Mouse (Mus musculus) embryonic facial prominence, embryonic 13.5 days (tissue): ENCODE data around the gene Rph3al. TPM values are rescaled to one million over a fixed set of nuclear protein-coding genes. Genes with fewer than 3 reads are reported as not detected.

Source experiments
- ATAC-seq: fragments of 200-750 bp; cut with Nextera tagmentation; 2 replicates; pipeline ENCODE4 v1.8.0; 2017; ENCODE audit warnings: low read depth; ENCODE audit not compliant: insufficient number of reproducible peaks, insufficient read depth, low FRiP score, low TSS enrichment
- H3K27ac ChIP-seq: fragments of 300-500 bp; sonication (generic); 2 replicates; pipeline ENCODE4 v1.5.1; 2015; ENCODE audit warnings: moderate library complexity, mild to moderate bottlenecking, inconsistent platforms
- H3K27me3 ChIP-seq: fragments of 300-500 bp; sonication (generic); 2 replicates; pipeline ENCODE4 v1.6.1; 2015; ENCODE audit warnings: mild to moderate bottlenecking, inconsistent platforms
- H3K36me3 ChIP-seq: fragments of 300-500 bp; sonication (generic); 2 replicates; pipeline ENCODE4 v1.6.1; 2015; ENCODE audit warnings: mild to moderate bottlenecking, inconsistent platforms
- H3K4me1 ChIP-seq: fragments of 300-500 bp; sonication (generic); 2 replicates; pipeline ENCODE4 v1.6.1; 2015; ENCODE audit warnings: inconsistent platforms
- H3K4me2 ChIP-seq: fragments of 300-500 bp; sonication (generic); 2 replicates; pipeline ENCODE4 v1.6.1; 2015; ENCODE audit warnings: moderate library complexity, mild to moderate bottlenecking, inconsistent platforms
- H3K4me3 ChIP-seq: fragments of 300-500 bp; sonication (generic); 2 replicates; pipeline ENCODE4 v1.5.1; 2015; ENCODE audit warnings: mild to moderate bottlenecking, inconsistent platforms
- H3K9ac ChIP-seq: fragments of 300-500 bp; sonication (generic); 2 replicates; pipeline ENCODE4 v1.6.1; 2015; ENCODE audit warnings: mild to moderate bottlenecking, inconsistent platforms
- H3K9me3 ChIP-seq: fragments of 300-500 bp; sonication (generic); 2 replicates; pipeline ENCODE4 v1.6.1; 2016; ENCODE audit warnings: inconsistent platforms
- WGBS: fragments of 180-500 bp; shearing (Covaris S2); methylation state at CpG from one replicate; pipeline ENCODE4 v1.1.7; 2015; ENCODE audit warnings: mixed read lengths; 5-methylcytosine and 5-hydroxymethylcytosine counted together
- polyA plus RNA-seq: library from polyadenylated mRNA; unstranded; fragments of >200 nt; fragmentation: Nextera tagmentation; extraction: Ambion mirVana; gene quantifications from 2 replicates; pipeline ENCODE4 v1.2.1, GENCODE M21; 2015

The Rph3al gene
- polyA plus RNA-seq, 1 experiment from 2014 or later, result 2.6 TPM

DNA sequence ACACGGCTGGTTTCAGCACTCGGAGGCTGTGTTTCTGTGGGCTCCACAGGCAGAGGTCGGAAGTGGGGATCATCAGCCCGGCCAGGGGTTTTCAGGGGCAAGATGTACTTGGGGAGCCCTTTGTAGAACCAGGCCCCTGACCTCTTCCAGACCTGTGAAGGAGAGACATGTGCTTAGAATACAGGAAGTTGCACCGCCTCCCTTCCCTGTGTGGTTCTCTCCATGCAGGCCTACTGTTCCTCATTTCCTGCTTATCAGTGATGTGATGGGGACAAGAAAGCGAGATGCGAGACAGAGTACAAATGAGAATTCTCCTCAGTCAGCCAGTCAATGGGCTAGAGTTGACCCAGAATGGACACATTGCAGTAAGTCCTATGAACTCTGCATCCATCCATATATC is 83.9 kb downstream of the Rph3al start:
- Histone ChIP-seq H3K27me3 (no peaks in the 10 kb centered on the region; the same call in 1 of the 2 replicates), H3K9ac (no peak overlapping the region), H3K36me3 (no peaks in the 10 kb centered on the region), H3K9me3 (no peaks in the 10 kb centered on the region), H3K4me1 (peaks cover 25% of the 10 kb centered on the region), H3K4me2 (no peak overlapping the region), H3K27ac (no peak overlapping the region), H3K4me3 (no peak overlapping the region)
- ATAC-seq, result no peak
- 85% methylated on average over 7 of the region's 7 CpGs for WGBS

- 80% methylated on average over 10 of the region's 10 CpGs for WGBS
- Histone ChIP-seq H3K4me2 (no peak overlapping the region), H3K27me3 (no peaks in the 10 kb centered on the region; the same call in 1 of the 2 replicates), H3K4me1 (peaks cover 18% of the 10 kb centered on the region), H3K36me3 (no peaks in the 10 kb centered on the region), H3K27ac (no peak overlapping the region), H3K9me3 (no peaks in the 10 kb centered on the region), H3K9ac (no peak overlapping the region), H3K4me3 (no peak overlapping the region)
- no peak for ATAC-seq
These were observed 85.1 kb downstream of the Rph3al start for GRCm38 (mm10) chr11:75853067-75853636.

GRCm38 (mm10) chr11:75852485-75852884 is 85.7 kb downstream of the Rph3al start:
- H3K4me2 ChIP-seq, result no peak overlapping the region
- H3K9ac ChIP-seq, result 0 out of 2 replicates have a peak overlapping the region, but pooled peaks have one; percentile 22
- no peaks in the 10 kb centered on the region for H3K9me3 ChIP-seq
- H3K36me3 ChIP-seq, result no peaks in the 10 kb centered on the region
- H3K4me3 ChIP-seq, result no peak overlapping the region
- 59% methylated on average over 2 of the region's 2 CpGs for WGBS
- H3K4me1 ChIP-seq, result peaks cover 18% of the 10 kb centered on the region
- H3K27ac ChIP-seq, result no peak overlapping the region
- no peak for ATAC-seq
- no peaks in the 10 kb centered on the region; the same call in 1 of the 2 replicates for H3K27me3 ChIP-seq

DNA sequence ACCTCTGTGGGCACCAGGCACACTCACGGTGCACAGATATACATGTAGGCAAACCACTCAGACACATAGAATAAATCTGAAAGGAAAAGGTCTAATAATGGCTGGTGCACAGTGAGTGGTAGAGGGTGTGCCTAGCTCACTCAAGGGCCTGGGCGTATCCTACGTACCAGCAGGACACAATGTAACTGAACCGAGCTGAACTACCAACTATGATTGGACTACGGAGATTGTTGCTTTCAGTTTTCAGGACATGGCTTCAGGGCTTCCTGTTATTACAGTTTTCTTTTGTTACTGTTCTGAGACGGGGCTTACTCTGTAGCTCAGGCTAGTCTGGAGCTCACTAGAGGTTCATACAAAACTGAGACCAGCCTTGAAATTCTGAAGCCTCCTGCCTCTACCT is 88.7 kb downstream of the Rph3al start:
- 71% methylated on average over 6 of the region's 6 CpGs for WGBS
- Histone ChIP-seq H3K9me3 (no peaks in the 10 kb centered on the region), H3K36me3 (no peaks in the 10 kb centered on the region), H3K4me3 (no peak overlapping the region), H3K4me2 (no peak overlapping the region), H3K27ac (no peak overlapping the region), H3K4me1 (peaks cover 18% of the 10 kb centered on the region), H3K9ac (no peak overlapping the region), H3K27me3 (no peaks in the 10 kb centered on the region; the same call in 1 of the 2 replicates)
- ATAC-seq, result no peak

- Histone ChIP-seq H3K27me3 (peaks cover 7% of the 10 kb centered on the region; the same call in 1 of the 2 replicates), H3K4me1 (peaks cover 12% of the 10 kb centered on the region), H3K9ac (no peak overlapping the region), H3K27ac (no peak overlapping the region), H3K9me3 (no peaks in the 10 kb centered on the region), H3K4me3 (no peak overlapping the region), H3K4me2 (no peak overlapping the region), H3K36me3 (no peaks in the 10 kb centered on the region)
- 69% methylated on average over 7 of the region's 7 CpGs for WGBS
- no peak for ATAC-seq
These were observed 91.6 kb downstream of the Rph3al start for GRCm38 (mm10) chr11:75846589-75846988.

- WGBS, result 42% methylated on average over 7 of the region's 7 CpGs
- H3K9ac ChIP-seq, result no peak overlapping the region
- H3K36me3 ChIP-seq, result no peaks in the 10 kb centered on the region
- ATAC-seq, result no peak
- no peak overlapping the region for H3K4me3 ChIP-seq
- H3K27ac ChIP-seq, result no peak overlapping the region
- H3K27me3 ChIP-seq, result peaks cover 7% of the 10 kb centered on the region; the same call in 1 of the 2 replicates
- peaks cover 12% of the 10 kb centered on the region for H3K4me1 ChIP-seq
- no peak overlapping the region for H3K4me2 ChIP-seq
- H3K9me3 ChIP-seq, result no peaks in the 10 kb centered on the region
These were observed 92.6 kb downstream of the Rph3al start for GRCm38 (mm10) chr11:75845675-75846074.

- no peaks in the 10 kb centered on the region for H3K9me3 ChIP-seq
- WGBS, result 52% methylated on average over 4 of the region's 4 CpGs
- H3K27me3 ChIP-seq, result peaks cover 7% of the 10 kb centered on the region; the same call in 1 of the 2 replicates
- H3K4me3 ChIP-seq, result no peak overlapping the region
- H3K4me2 ChIP-seq, result no peak overlapping the region
- 0 out of 2 replicates have a peak overlapping the region, but pooled peaks have one; percentile 21 for H3K9ac ChIP-seq
- H3K36me3 ChIP-seq, result no peaks in the 10 kb centered on the region
- H3K4me1 ChIP-seq, result peaks cover 19% of the 10 kb centered on the region
- ATAC-seq, result no peak
- H3K27ac ChIP-seq, result no peak overlapping the region
These were observed 95.2 kb downstream of the Rph3al start for GRCm38 (mm10) chr11:75842904-75843619.

DNA sequence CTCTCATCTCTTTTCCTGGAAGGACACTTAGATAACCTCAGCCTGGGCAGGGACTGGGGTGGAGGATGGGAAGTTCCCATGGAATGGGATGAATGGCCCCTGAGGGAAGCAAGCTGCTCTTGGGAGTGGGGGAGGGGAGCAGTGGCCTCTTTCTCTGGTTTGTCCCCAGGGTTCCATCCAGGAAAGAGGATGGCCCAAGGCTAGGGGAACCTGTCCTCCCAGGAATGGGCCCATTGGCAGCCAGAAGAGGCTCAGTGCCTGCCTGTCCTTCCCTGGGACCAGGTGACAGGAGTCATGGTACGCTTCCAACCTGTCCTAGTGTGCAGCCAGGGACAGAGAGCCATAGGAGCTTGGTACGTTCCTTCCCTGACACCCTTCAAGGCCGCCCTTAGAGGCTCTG is 96.7 kb downstream of the Rph3al start:
- no peak for ATAC-seq
- no peaks in the 10 kb centered on the region for H3K9me3 ChIP-seq
- H3K27me3 ChIP-seq, result peaks cover 7% of the 10 kb centered on the region; the same call in 1 of the 2 replicates
- no peaks in the 10 kb centered on the region for H3K36me3 ChIP-seq
- no peak overlapping the region for H3K27ac ChIP-seq
- WGBS, result 68% methylated on average over 3 of the region's 3 CpGs
- H3K4me2 ChIP-seq, result no peak overlapping the region
- peaks cover 19% of the 10 kb centered on the region for H3K4me1 ChIP-seq
- H3K9ac ChIP-seq, result no peak overlapping the region
- no peak overlapping the region for H3K4me3 ChIP-seq

GRCm38 (mm10) chr11:75839536-75840430 is 98.4 kb downstream of the Rph3al start:
- Histone ChIP-seq H3K9me3 (no peaks in the 10 kb centered on the region), H3K4me3 (no peak overlapping the region), H3K27ac (no peak overlapping the region), H3K27me3 (peaks cover 7% of the 10 kb centered on the region; the same call in 1 of the 2 replicates), H3K36me3 (no peaks in the 10 kb centered on the region), H3K4me2 (no peak overlapping the region), H3K4me1 (peaks cover 19% of the 10 kb centered on the region), H3K9ac (no peak overlapping the region)
- 74% methylated on average over 12 of the region's 12 CpGs for WGBS
- ATAC-seq, result no peak

- H3K36me3 ChIP-seq, result no peaks in the 10 kb centered on the region
- no peak overlapping the region for H3K4me3 ChIP-seq
- H3K4me1 ChIP-seq, result peaks cover 19% of the 10 kb centered on the region
- no peak overlapping the region for H3K4me2 ChIP-seq
- 71% methylated on average over 10 of the region's 10 CpGs for WGBS
- no peaks in the 10 kb centered on the region for H3K9me3 ChIP-seq
- no peak overlapping the region for H3K9ac ChIP-seq
- no peak overlapping the region for H3K27ac ChIP-seq
- ATAC-seq, result no peak
- H3K27me3 ChIP-seq, result peaks cover 2% of the 10 kb centered on the region; the same call in 1 of the 2 replicates
These were observed 99.3 kb downstream of the Rph3al start for GRCm38 (mm10) chr11:75838861-75839426.

GRCm38 (mm10) chr11:75836240-75836610 is 102.0 kb downstream of the Rph3al start:
- H3K4me2 ChIP-seq, result no peak overlapping the region
- H3K9ac ChIP-seq, result no peak overlapping the region
- WGBS, result 66% methylated on average over 11 of the region's 11 CpGs
- no peaks in the 10 kb centered on the region for H3K9me3 ChIP-seq
- no peak overlapping the region for H3K4me3 ChIP-seq
- ATAC-seq, result no peak
- H3K27ac ChIP-seq, result no peak overlapping the region
- no peaks in the 10 kb centered on the region for H3K36me3 ChIP-seq
- H3K27me3 ChIP-seq, result no peaks in the 10 kb centered on the region
- H3K4me1 ChIP-seq, result peaks cover 7% of the 10 kb centered on the region; the same call in 1 of the 2 replicates
